Mouse (Mus musculus) heart, postnatal 0 days (tissue): ENCODE measurements at regions not wholly inside any gene's neighbourhood (a gene's known extent, or its start where the extent isn't known, plus 50 kb on each side); places are given as distances from the start of the nearest gene placed in this dataset.

ENCODE experiments used
- ATAC-seq: fragments of 200-750 bp; cut with Nextera tagmentation; 2 replicates; pipeline ENCODE4 v1.8.0; 2017; ENCODE audit warnings: low read depth, moderate number of reproducible peaks, moderate library complexity; ENCODE audit not compliant: insufficient read depth
- DNase-seq: peaks from one replicate; pipeline ENCODE4 v3.0.0-alpha.2; 2016; ENCODE audit warnings: low spot score
- H3K27ac ChIP-seq: fragments of 300-500 bp; sonication (generic); 2 replicates; pipeline ENCODE4 v1.5.1; 2014; ENCODE audit warnings: low read depth, mild to moderate bottlenecking
- H3K27me3 ChIP-seq: fragments of 300-500 bp; sonication (generic); 2 replicates; pipeline ENCODE4 v1.6.1; 2014; ENCODE audit warnings: low read length, mixed read lengths; ENCODE audit not compliant: control insufficient read depth, insufficient read depth
- H3K36me3 ChIP-seq: fragments of 300-500 bp; sonication (generic); replicated peaks from 2 replicates; pipeline ENCODE4 v1.6.1; 2014; ENCODE audit warnings: low read length, mixed read lengths; ENCODE audit not compliant: control insufficient read depth, insufficient read depth
- H3K4me1 ChIP-seq: fragments of 300-500 bp; sonication (generic); 2 replicates; pipeline ENCODE4 v1.6.1; 2014; ENCODE audit warnings: antibody characterized with exemption; ENCODE audit not compliant: control insufficient read depth, insufficient read depth
- H3K4me2 ChIP-seq: fragments of 300-500 bp; sonication (generic); 2 replicates; pipeline ENCODE4 v1.6.1; 2014; ENCODE audit warnings: low read depth, mild to moderate bottlenecking, low read length, moderate library complexity
- H3K4me3 ChIP-seq: fragments of 300-500 bp; sonication (generic); 2 replicates; pipeline ENCODE4 v1.5.1; 2014; ENCODE audit warnings: low read depth, low read length
- H3K9ac ChIP-seq: fragments of 300-500 bp; sonication (generic); replicated peaks from 2 replicates; pipeline ENCODE4 v1.6.1; 2014; ENCODE audit warnings: low read depth, low read length, mixed read lengths
- H3K9me3 ChIP-seq: fragments of 300-500 bp; sonication (generic); replicated peaks from 2 replicates; pipeline ENCODE4 v1.6.1; 2016; ENCODE audit warnings: low read length; ENCODE audit not compliant: control insufficient read depth
- CTCF ChIP-seq: IDR thresholded peaks from 2 replicates; pipeline ENCODE4 v1.5.1; 2016; ENCODE audit warnings: antibody characterized with exemption, control low read depth, low read depth
- EP300 ChIP-seq: IDR thresholded peaks from 2 replicates; pipeline ENCODE4 v1.6.1; 2016; ENCODE audit warnings: antibody characterized with exemption, low read depth
- WGBS: fragments of 180-500 bp; shearing (Covaris S2); extraction: QIAGEN DNeasy Blood & Tissue Kit; methylation state at CpG from one replicate; pipeline ENCODE4 v1.1.7; 2014; 5-methylcytosine and 5-hydroxymethylcytosine counted together

GRCm38 (mm10) chr6:97718184-97718910 is 88.5 kb upstream of the Mitf start:
- 58% methylated on average over 6 of the region's 6 CpGs for WGBS
- DNase-seq (no peak), ATAC-seq (no peak)
- Histone ChIP-seq H3K4me2 (no peak overlapping the region), H3K4me1 (peaks cover 5% of the 10 kb centered on the region; the same call in 1 of the 2 replicates), H3K4me3 (no peak overlapping the region), H3K27me3 (no peaks in the 10 kb centered on the region), H3K36me3 (no peaks in the 10 kb centered on the region), H3K27ac (no peak overlapping the region), H3K9me3 (no peaks in the 10 kb centered on the region), H3K9ac (no peak overlapping the region)
- TF ChIP-seq CTCF (no peak), EP300 (no peak)

- WGBS: 93% methylated on average over 2 of the region's 2 CpGs
- no peaks in the 10 kb centered on the region for H3K9me3 ChIP-seq
- H3K4me3 ChIP-seq: no peak overlapping the region
- no peak overlapping the region for H3K27ac ChIP-seq
- DNase-seq: no peak
- TF ChIP-seq EP300 (no peak), CTCF (no peak)
- no peak for ATAC-seq
- H3K27me3 ChIP-seq: no peaks in the 10 kb centered on the region
- no peaks in the 10 kb centered on the region for H3K4me1 ChIP-seq
- no peak overlapping the region for H3K4me2 ChIP-seq
- H3K36me3 ChIP-seq: no peaks in the 10 kb centered on the region
- no peak overlapping the region for H3K9ac ChIP-seq
These were observed 90.1 kb upstream of the Frmd4b start for GRCm38 (mm10) chr6:97707401-97707800.

- TF ChIP-seq CTCF (no peak), EP300 (no peak)
- no peak for ATAC-seq
- Histone ChIP-seq H3K36me3 (no peaks in the 10 kb centered on the region), H3K4me1 (no peaks in the 10 kb centered on the region), H3K4me3 (no peak overlapping the region), H3K4me2 (no peak overlapping the region), H3K27me3 (no peaks in the 10 kb centered on the region), H3K9me3 (no peaks in the 10 kb centered on the region), H3K9ac (no peak overlapping the region), H3K27ac (no peak overlapping the region)
- DNase-seq: no peak
- 56% methylated on average over 5 of the region's 5 CpGs for WGBS
These were observed 87.0 kb upstream of the Frmd4b start for GRCm38 (mm10) chr6:97704361-97704760.

- Histone ChIP-seq H3K27ac (no peak overlapping the region), H3K4me2 (no peak overlapping the region), H3K4me3 (no peak overlapping the region), H3K9me3 (no peaks in the 10 kb centered on the region), H3K4me1 (no peaks in the 10 kb centered on the region), H3K36me3 (no peaks in the 10 kb centered on the region), H3K9ac (no peak overlapping the region), H3K27me3 (no peaks in the 10 kb centered on the region)
- DNase-seq: no peak
- 82% methylated on average over 3 of the region's 3 CpGs for WGBS
- ATAC-seq: no peak
- TF ChIP-seq CTCF (no peak), EP300 (no peak)
These were observed 82.4 kb upstream of the Frmd4b start for GRCm38 (mm10) chr6:97699752-97700098.

GRCm38 (mm10) chr6:97699054-97699751 is 81.9 kb upstream of the Frmd4b start:
- no peak for DNase-seq

More at GRCm38 (mm10) chr6:97699054-97699751, 81.9 kb upstream of the Frmd4b start:
- Histone ChIP-seq H3K27ac (no peak overlapping the region), H3K4me2 (no peak overlapping the region), H3K9me3 (no peaks in the 10 kb centered on the region), H3K4me3 (no peak overlapping the region), H3K36me3 (no peaks in the 10 kb centered on the region), H3K4me1 (no peaks in the 10 kb centered on the region), H3K27me3 (no peaks in the 10 kb centered on the region), H3K9ac (no peak overlapping the region)
- no peak for TF ChIP-seq EP300
- WGBS: 80% methylated on average over 9 of the region's 9 CpGs
- ATAC-seq: no peak
